Mouse (Mus musculus) cerebellum, postnatal 25 days (tissue): ENCODE results near the gene Gm7978.
"Not testable (repeated sequence)": the region's sequence is repeated elsewhere in the genome, so short reads cannot be mapped to it uniquely, and the experiment has no call there.

Experiments used
- DNase-seq, 2 experiments: peaks; one replicate each; pipeline ENCODE4 v3.0.0; 2021; ENCODE audit warnings: mixed read lengths in 2 of 2

Gm7978 gene

DNA sequence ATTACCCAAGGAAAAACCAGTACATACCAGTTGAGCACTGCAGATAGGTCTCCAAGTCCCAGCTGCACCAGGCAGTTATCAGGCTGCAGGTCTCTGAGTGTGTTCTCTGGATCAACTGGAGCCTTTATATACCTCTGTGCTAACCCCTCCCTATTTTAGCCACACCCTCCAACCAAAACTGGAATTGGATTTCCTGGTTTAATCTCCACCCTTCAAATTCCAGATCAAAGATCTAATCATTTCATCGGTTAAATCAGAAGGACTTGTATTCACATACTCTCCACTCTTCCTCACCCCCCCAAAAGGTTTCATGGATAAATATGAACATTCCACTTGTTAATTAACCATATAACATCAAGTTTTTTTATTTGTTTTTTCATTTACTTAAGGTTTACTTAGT lies at the start of gene Gm7978:
Gene Gm7978 (minus strand): TSS at position 101 of the 400 bp plus-strand sequence.
- DNase-seq = not testable (repeated sequence)

DNA sequence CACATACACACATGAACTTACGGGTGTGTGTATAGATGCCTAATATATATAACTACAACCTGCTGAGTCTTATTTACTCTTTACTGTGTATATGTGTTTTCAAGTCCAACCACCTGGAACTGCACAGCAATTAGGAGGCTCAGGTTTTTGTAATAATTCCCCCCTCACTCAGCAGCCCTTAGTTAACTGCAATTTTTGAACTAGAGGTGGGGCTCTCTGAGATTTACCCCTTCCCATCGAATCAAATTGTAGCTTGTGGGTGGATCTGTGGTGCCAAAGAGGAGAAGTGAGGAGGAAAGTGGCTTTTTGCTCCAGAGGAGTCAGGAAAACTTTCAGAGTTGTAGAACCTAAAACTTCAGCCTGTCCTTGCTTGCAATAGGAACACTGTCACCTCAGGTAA lies 39.7 kb upstream of the Gm7978 start, which contains the start of gene E330014E10Rik:
Gene E330014E10Rik (plus strand): TSS at position 301 of the 400 bp plus-strand sequence.
- not testable (repeated sequence) for DNase-seq

DNA sequence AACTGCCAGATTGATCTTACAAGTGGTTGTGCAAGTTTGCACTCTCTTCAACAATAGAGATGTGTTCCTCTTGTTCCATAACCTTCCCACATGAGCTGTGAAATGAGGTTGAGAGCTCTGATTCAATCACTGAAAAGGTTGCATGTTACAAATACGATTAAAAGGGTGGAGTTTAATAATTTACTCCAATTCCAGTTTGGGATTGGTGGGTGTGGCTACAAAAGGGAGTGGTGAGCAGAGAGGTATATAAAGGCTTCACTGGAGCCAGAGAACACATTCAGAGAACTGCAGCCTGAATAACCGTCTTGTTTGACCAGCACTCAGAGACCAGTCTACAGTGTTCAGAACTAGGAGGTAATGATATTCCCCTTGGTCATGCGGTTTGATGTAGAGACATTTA lies 5.7 kb upstream of the Gm7978 start, which contains the start of gene Gm7982:
Gene Gm7982 (plus strand): TSS at position 301 of the 400 bp plus-strand sequence.
- not testable (repeated sequence) for DNase-seq
